Mouse (Mus musculus) heart, postnatal 0 days (tissue): ENCODE results near the gene Rassf5.

Experiments
- CTCF ChIP-seq: IDR thresholded peaks from 2 replicates; pipeline ENCODE4 v1.5.1; 2016; ENCODE audit warnings: antibody characterized with exemption, control low read depth, low read depth
- EP300 ChIP-seq: IDR thresholded peaks from 2 replicates; pipeline ENCODE4 v1.6.1; 2016; ENCODE audit warnings: antibody characterized with exemption, low read depth

GRCm38 (mm10) chr1:131175189-131175588 lies 69.9 kb downstream of the Rassf5 start:
- TF ChIP-seq CTCF = no peak
- TF ChIP-seq EP300 = no peak
